Mouse (Mus musculus): ENCODE measurements at regions not wholly inside any gene's neighbourhood (a gene's known extent, or its start where the extent isn't known, plus 50 kb on each side); places are given as distances from the start of the nearest gene placed in this dataset.
A peak's percentile ranks its signal among the peaks of the same experiment; 100 is the strongest.

- no peak for DNase-seq
- intact Hi-C loops (cut with DNase I), result no loop called here
Measured at GRCm38 (mm10) chr4:97394697-97395280, 211.8 kb upstream of the Gm10192 start.

DNA sequence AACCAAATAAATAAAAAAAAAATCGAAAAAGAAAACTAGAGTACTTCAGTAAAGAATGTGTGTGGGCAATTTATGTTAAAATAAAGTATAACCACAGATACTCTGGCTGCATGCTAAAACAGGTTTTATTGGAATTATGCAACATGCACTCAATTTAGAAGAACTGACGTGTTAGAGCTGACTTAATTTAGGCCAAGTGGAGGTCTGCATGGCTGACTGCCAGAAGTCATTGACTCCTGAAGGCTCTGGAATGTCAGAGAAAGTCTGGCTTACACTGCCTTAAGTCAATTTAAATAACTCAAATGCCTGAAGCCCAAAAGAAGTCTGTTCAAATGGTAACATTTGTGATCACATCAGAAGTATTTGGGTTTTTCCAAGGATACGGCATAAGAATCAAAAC, 198.1 kb upstream of the Gm10192 start:
- peak in 1 of 2 experiments; percentile 7 for DNase-seq
- intact Hi-C loops (cut with DNase I), result no loop called here

GRCm38 (mm10) chr4:97377593-97378542, 194.9 kb upstream of the Gm10192 start:
- intact Hi-C loops (cut with DNase I), result no loop called here
- DNase-seq, result no peak

- intact Hi-C loops (cut with DNase I), result no loop called here
- no peak for DNase-seq
Measured at GRCm38 (mm10) chr4:97360473-97360872, 177.5 kb upstream of the Gm10192 start.

DNA sequence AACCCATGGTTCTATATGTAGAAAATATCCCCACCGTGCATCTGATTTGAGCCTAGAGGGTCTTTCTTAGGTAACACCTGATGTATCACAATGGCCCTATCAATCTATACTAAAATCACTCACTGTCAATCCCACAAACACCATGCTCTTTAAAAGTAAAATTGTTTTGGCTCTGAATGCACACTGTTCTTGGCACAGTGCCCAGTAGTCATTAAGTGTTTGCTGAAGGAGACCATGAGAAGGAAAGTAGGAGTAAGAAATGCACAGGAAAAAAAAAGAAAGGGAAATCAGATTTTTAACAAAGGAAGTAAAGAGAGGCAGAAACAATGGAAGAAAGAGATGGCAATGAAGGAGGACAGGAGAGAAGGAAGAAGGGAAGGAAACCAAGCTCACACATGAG, 175.0 kb upstream of the Gm10192 start:
- peak in 1 of 2 experiments; percentile 7 for DNase-seq
- intact Hi-C loops (cut with DNase I), result no loop called here

- DNase-seq, result no peak
- intact Hi-C loops (cut with DNase I), result no loop called here
Measured at GRCm38 (mm10) chr4:97346799-97347198, 163.8 kb upstream of the Gm10192 start.

GRCm38 (mm10) chr4:97344335-97344734, 161.4 kb upstream of the Gm10192 start:
- intact Hi-C loops (cut with DNase I), result no loop called here
- DNase-seq, result no peak

GRCm38 (mm10) chr4:97343378-97343777, 160.4 kb upstream of the Gm10192 start:
- no peak for DNase-seq
- intact Hi-C loops (cut with DNase I), result no loop called here
